Mouse (Mus musculus) adrenal gland (tissue): Measurements from ENCODE around the gene Ube2d2b.

Source experiments
- intact Hi-C: fragments of 180-260 bp; cut with DNase I; formaldehyde crosslinking; loops from one replicate; pipeline ENCODE4 v1.15.1; 2025
- long read RNA-seq, 2 experiments: library from polyadenylated mRNA; unstranded; transcript quantifications; one replicate each; pipeline ENCODE4 v2.0.0; 2020; ENCODE audit warnings: borderline replicate concordance in 1 of 2; ENCODE audit not compliant: insufficient replicate concordance in 1 of 2

The Ube2d2b gene
- long read RNA-seq, experiment 1: 0 reads
- long read RNA-seq, experiment 2, partial matches to known transcripts: 0 of 1 reads
- long read RNA-seq, experiment 2, other reads (novel, unspliced or antisense): 0 of 1 reads

- intact Hi-C loops: no loop called here
Measured at GRCm38 (mm10) chr5:107829998-107830560, at the start of gene Ube2d2b. TSS of gene Ube2d2b (plus strand) at chr5:107830099.

DNA sequence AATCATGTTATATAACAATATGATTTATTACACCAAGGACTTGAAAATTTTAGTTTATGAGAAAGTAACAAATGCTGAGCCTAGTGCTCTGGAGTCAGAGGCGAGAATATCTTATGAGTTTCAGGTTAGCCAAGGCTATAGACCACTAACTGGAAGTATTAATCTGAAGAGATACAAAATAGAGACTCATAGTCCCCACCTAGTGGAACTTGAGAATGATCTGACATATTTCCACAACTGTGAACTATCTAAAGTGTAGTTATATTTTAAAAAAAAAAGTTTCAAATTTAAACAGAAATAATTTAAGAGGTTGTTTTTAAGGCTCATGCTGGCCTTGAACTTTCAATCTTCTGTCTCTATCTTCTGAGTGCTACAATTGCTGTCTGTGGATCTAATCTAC lies 47.5 kb upstream of the Ube2d2b start:
- intact Hi-C loops: no loop called here

DNA sequence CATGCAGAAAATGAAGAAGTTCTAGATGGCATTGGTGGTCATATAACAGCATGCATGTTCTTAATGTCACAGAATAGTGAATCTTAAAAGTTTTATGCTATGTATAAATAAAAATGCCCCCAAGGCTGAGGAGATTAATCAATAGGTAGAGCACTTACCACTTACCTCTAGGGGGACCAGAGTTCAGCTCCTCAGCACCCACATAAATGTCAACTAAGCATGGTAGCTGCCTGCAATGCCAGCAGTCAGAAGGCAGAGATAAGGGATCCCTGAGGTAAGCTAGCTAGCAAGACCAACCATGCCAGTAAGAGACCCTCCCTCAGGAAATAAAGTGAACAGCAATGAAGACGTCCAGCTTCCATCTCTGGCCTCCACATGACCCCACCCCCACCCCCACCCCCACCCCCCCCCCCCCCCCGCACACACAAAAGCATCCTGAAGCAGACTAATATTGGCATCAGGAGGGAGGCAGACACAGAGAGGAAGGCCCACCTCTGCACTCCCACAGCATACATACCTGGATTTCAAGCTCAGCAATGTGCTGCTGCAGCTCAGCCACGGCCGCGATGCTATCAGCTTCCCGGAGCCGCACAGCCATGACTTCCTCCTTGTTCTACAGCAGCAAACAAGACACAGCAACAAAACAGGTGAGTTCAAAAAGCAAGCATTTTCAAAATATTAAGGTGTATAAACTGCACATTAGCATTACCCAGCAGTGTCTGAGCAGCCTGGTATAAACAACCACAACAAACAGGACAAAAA lies 42.0 kb upstream of the Ube2d2b start:
- intact Hi-C loops: loop anchor here (5.0 kb wide), 1 partner anchor 104 kb away; no protein-coding TSS in a partner anchor

GRCm38 (mm10) chr5:107789492-107789891 lies 40.4 kb upstream of the Ube2d2b start:
- intact Hi-C loops: loop anchor here (5.0 kb wide), 1 partner anchor 103 kb away; no protein-coding TSS in a partner anchor

DNA sequence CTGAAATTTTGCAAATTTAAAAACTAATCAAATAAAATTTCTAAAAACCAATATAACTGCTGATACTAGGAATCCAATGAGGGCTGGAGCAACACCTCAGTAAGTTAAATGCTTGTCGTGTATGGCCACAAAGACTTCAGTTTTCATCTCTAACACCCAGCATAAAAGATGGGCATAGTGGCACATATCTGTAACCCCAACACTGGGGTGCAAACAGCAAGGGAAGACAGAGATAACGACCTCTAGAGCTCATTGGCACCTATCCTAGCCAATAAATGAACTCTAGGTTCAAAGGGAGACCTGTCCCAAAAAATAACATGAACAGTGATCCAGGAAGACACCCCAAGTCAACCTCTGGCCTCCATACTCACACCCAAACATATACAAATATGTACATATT lies 37.9 kb upstream of the Ube2d2b start:
- intact Hi-C loops: no loop called here

- intact Hi-C loops: no loop called here
Measured at GRCm38 (mm10) chr5:107792516-107792915, 37.4 kb upstream of the Ube2d2b start.

GRCm38 (mm10) chr5:107793258-107793657 lies 36.6 kb upstream of the Ube2d2b start:
- intact Hi-C loops: no loop called here

GRCm38 (mm10) chr5:107793927-107794326 lies 36.0 kb upstream of the Ube2d2b start:
- intact Hi-C loops: no loop called here

GRCm38 (mm10) chr5:107798290-107798689 lies 31.6 kb upstream of the Ube2d2b start:
- intact Hi-C loops: loop anchor here (5.0 kb wide), 1 partner anchor 116 kb away; no protein-coding TSS in a partner anchor

DNA sequence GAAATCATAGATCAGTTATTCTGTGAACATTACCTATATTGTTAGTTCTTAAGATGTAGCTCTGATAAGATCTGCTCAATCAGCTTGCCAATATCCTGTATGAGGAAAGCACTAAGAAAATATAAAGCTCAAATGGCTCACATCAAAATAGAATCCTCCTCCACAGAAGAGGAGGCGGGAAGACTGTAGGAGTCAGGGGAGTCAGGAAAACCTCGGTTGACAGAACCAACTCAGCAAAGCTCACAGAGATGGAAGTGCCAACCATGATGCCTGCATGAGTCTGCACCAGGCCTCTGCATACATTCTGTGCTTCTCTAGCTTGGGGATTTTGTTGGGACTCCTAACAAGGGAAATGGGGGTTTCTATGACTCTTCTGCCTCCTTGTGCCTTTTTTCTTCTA lies 28.7 kb upstream of the Ube2d2b start:
- intact Hi-C loops: no loop called here

DNA sequence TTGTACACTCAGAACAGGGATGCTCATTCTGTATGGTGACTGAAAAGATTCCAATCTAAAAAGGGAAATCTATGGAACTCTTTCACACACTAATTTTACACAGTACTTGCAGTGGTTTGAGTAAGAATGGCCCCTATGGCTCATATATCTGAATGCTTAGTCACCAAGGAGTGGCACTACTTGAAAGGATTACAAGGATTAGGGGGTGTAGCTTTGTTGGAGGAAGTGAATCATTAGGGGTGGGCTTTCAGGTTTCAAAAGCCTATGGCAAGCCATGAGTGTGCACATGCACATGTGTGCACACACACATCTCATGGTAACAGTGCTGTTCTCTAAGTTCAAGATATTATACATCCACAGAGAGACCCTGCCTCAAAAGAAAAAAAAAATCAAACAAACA lies 27.3 kb upstream of the Ube2d2b start:
- intact Hi-C loops: no loop called here

DNA sequence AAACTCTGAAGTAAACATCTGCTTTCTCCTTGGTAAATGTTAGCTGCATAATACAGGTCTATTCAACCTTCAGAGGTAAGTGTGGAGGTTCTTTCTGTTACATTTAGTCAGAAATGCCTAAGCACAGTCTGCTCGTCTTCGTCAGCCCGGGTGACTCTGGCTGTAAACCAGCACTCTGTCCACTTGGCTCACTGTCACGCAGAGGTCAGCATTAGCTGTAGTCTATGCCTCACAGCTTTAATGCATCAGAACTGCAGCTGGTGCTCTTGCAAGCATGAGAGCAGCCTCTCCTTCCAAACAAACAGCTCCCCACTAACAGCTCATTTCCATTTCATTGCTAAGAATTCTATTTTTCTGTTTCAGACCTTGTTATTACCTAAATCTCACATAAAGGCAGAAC lies 22.4 kb upstream of the Ube2d2b start:
- intact Hi-C loops: no loop called here

- intact Hi-C loops: no loop called here
Measured at GRCm38 (mm10) chr5:107814651-107815050, 15.2 kb upstream of the Ube2d2b start.

- intact Hi-C loops: no loop called here
Measured at GRCm38 (mm10) chr5:107822521-107822920, 7.4 kb upstream of the Ube2d2b start.

GRCm38 (mm10) chr5:107831351-107831750 lies 1.5 kb downstream of the Ube2d2b start:
- intact Hi-C loops: no loop called here

DNA sequence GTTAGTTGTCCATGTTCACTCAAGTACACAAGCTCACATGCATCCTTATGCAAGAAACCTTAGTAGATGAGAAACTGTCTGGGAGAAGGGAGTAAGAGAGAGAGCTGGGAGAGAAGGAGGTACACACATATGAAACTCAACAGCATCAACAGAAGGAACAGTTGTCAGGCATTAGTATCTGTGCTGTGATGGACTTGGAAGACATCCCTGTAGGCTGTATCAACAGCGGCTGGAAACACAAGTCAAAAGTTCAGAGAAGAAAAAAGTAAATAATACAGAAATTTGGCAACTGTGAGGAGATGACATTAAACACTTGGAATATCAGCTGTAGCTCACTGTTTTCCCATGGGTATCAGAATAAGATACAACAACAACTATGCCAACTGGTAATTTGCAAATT lies 4.4 kb downstream of the Ube2d2b start:
- intact Hi-C loops: no loop called here

GRCm38 (mm10) chr5:107838891-107839644 lies 9.2 kb downstream of the Ube2d2b start:
- intact Hi-C loops: no loop called here

GRCm38 (mm10) chr5:107840549-107841238 lies 10.8 kb downstream of the Ube2d2b start:
- intact Hi-C loops: no loop called here

DNA sequence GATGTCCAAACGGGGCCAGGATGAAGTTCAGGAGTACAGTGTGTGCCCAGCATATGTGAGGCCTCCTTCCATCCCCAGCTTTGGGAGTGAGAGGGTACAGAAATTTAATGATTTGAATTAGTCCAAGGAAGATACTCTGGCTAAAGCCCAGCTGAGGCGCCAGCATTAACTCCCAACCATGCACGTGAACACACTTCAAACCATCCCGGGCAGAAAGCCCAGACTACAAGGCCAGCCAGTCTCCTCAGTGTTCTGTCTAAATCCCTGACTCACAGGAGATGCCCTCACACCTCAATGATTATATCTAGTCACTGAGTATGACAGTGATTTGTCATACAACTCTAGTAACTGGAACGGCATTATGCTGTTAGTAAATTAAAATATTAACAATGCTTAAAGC lies 17.4 kb downstream of the Ube2d2b start:
- intact Hi-C loops: no loop called here

DNA sequence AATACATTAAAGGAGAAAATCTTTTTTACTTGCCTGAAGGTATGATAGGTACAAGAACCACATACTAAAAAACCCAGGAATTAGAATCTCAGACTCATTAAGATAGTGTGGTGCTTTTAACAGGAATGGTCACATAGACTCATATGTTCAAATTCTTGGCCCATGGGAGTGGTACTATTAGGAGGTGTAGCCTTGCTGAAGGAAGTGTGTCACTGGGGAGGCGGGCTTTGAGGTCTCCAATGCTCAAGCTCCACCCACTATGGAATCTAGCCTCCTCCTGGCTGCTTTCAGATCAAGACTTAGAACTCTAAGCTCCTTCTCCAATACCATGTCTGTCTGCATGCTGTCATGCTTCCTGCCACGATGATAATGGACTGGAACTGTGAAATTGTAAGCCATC lies 17.9 kb downstream of the Ube2d2b start:
- intact Hi-C loops: no loop called here

DNA sequence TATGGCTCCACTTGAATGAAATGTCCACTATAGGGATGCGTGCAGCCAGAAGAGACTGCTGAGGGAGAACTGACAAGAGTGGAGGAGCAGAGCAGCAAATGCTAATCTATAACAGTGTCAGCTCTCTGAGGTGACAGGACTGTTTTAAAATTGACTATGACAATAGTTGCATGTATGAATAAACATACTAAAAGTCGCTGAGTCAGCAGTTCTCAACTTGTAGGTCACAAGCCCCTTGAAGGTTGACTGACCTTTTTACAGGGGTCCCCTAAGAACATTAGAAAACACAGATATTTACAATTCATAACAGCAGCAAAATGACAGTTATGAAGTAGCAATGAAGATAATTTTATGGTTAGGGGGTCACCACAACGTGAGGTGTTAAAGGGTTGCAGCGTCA lies 19.1 kb downstream of the Ube2d2b start:
- intact Hi-C loops: no loop called here
